Mouse (Mus musculus) midbrain, embryonic 13.5 days (tissue): ENCODE measurements at regions not wholly inside any gene's neighbourhood (a gene's known extent, or its start where the extent isn't known, plus 50 kb on each side); places are given as distances from the start of the nearest gene placed in this dataset.

Experiments used
- ATAC-seq: fragments of 200-750 bp; cut with Nextera tagmentation; 2 replicates; pipeline ENCODE4 v1.8.0; 2017; ENCODE audit warnings: mild to moderate bottlenecking, moderate TSS enrichment, moderate library complexity
- H3K27ac ChIP-seq: fragments of 300-500 bp; sonication (generic); 2 replicates; pipeline ENCODE4 v1.5.1; 2015; ENCODE audit warnings: inconsistent platforms, mild to moderate bottlenecking, moderate library complexity
- H3K27me3 ChIP-seq: fragments of 300-500 bp; sonication (generic); 2 replicates; pipeline ENCODE4 v1.6.1; 2015; ENCODE audit warnings: mild to moderate bottlenecking, inconsistent platforms
- H3K36me3 ChIP-seq: fragments of 300-500 bp; sonication (generic); 2 replicates; pipeline ENCODE4 v1.6.1; 2015; ENCODE audit warnings: mild to moderate bottlenecking, inconsistent platforms
- H3K4me1 ChIP-seq: fragments of 300-500 bp; sonication (generic); replicated peaks from 2 replicates; pipeline ENCODE4 v1.6.1; 2015; ENCODE audit warnings: inconsistent platforms
- H3K4me2 ChIP-seq: fragments of 300-500 bp; sonication (generic); replicated peaks from 2 replicates; pipeline ENCODE4 v1.6.1; 2015; ENCODE audit warnings: moderate library complexity, mild to moderate bottlenecking, inconsistent platforms
- H3K4me3 ChIP-seq: fragments of 300-500 bp; sonication (generic); replicated peaks from 2 replicates; pipeline ENCODE4 v1.5.1; 2015; ENCODE audit warnings: mild to moderate bottlenecking, inconsistent platforms
- H3K9ac ChIP-seq: fragments of 300-500 bp; sonication (generic); replicated peaks from 2 replicates; pipeline ENCODE4 v1.6.1; 2015; ENCODE audit warnings: mild to moderate bottlenecking, inconsistent platforms
- H3K9me3 ChIP-seq: fragments of 300-500 bp; sonication (generic); 2 replicates; pipeline ENCODE4 v1.6.1; 2016; ENCODE audit warnings: mild to moderate bottlenecking, inconsistent platforms
- WGBS: fragments of 180-500 bp; shearing (Covaris S2); methylation state at CpG from one replicate; pipeline ENCODE4 v1.1.7; 2015; 5-methylcytosine and 5-hydroxymethylcytosine counted together

DNA sequence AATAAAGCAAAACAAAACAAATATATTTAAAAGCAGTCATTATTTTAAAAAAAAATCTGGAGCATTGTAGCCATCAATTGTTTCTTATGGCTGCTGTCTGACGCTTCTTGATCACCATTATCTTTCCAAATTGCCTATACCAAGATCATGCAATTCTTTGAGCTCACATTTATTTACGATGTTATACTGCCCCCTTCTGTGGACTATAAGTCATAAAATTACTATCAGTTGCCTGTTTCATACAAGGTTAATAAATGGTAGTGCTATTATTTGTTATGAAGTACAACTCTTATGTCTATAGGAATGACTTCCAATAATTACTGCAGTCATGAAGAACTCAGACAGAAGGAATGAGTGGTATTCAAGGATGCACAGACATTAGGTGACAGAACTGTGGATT, 57.3 kb upstream of the Eda2r start:
- H3K27ac ChIP-seq = no peak overlapping the region
- H3K4me3 ChIP-seq = no peak overlapping the region
- no peak overlapping the region for H3K4me2 ChIP-seq
- no peaks in the 10 kb centered on the region for H3K4me1 ChIP-seq
- WGBS = 53% methylated on average over 2 of the region's 2 CpGs
- H3K36me3 ChIP-seq = no peaks in the 10 kb centered on the region
- no peaks in the 10 kb centered on the region for H3K27me3 ChIP-seq
- no peak overlapping the region for H3K9ac ChIP-seq
- no peak for ATAC-seq
- H3K9me3 ChIP-seq = no peaks in the 10 kb centered on the region

DNA sequence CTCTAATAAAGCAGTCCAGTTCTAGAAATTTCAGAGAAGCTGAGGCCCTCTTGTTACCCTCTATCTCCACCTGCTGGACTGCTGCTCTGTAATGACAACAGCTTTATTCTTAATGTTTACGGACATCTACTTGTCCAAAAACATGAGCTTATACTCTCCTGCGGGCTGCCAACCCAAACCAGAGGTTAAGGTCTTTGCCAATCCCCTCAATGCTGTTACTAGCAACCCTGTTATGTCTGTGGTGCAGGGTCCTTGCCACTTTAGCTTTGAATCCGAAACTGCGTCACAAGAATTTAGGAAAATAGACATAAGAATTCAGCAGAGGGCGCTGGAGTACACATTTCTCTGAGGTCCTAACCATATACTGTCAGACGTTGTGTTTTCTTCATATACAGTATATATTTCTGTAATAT, 54.4 kb upstream of the Eda2r start:
- no peak overlapping the region for H3K9ac ChIP-seq
- H3K4me1 ChIP-seq = no peaks in the 10 kb centered on the region
- H3K9me3 ChIP-seq = no peaks in the 10 kb centered on the region
- ATAC-seq = peak; percentile 80
- H3K4me2 ChIP-seq = peak overlapping the region; percentile 50
- no peaks in the 10 kb centered on the region for H3K36me3 ChIP-seq
- no peaks in the 10 kb centered on the region for H3K27me3 ChIP-seq
- no peak overlapping the region for H3K27ac ChIP-seq
- H3K4me3 ChIP-seq = peak overlapping the region; percentile 37
- WGBS = 15% methylated on average over 6 of the region's 6 CpGs
